Mouse (Mus musculus) neural tube, embryonic 13.5 days (tissue): ENCODE results near the gene Gramd1c. TPM values are rescaled to one million over a fixed set of nuclear protein-coding genes. Genes with fewer than 3 reads are reported as not detected.

Experiments
- ATAC-seq: fragments of 200-750 bp; cut with Nextera tagmentation; 2 replicates; pipeline ENCODE4 v1.8.0; 2017; ENCODE audit warnings: low read depth, mild to moderate bottlenecking, moderate TSS enrichment, moderate library complexity
- H3K27ac ChIP-seq: fragments of 300-500 bp; sonication (generic); replicated peaks from 2 replicates; pipeline ENCODE4 v1.5.1; 2015; ENCODE audit warnings: moderate library complexity, mild to moderate bottlenecking, inconsistent platforms
- H3K27me3 ChIP-seq: fragments of 300-500 bp; sonication (generic); 2 replicates; pipeline ENCODE4 v1.6.1; 2015; ENCODE audit warnings: mild to moderate bottlenecking, inconsistent platforms
- H3K36me3 ChIP-seq: fragments of 300-500 bp; sonication (generic); 2 replicates; pipeline ENCODE4 v1.6.1; 2015; ENCODE audit warnings: mild to moderate bottlenecking, inconsistent platforms
- H3K4me1 ChIP-seq: fragments of 300-500 bp; sonication (generic); replicated peaks from 2 replicates; pipeline ENCODE4 v1.6.1; 2015; ENCODE audit warnings: inconsistent platforms
- H3K4me2 ChIP-seq: fragments of 300-500 bp; sonication (generic); 2 replicates; pipeline ENCODE4 v1.6.1; 2015; ENCODE audit warnings: inconsistent platforms, mild to moderate bottlenecking, moderate library complexity
- H3K4me3 ChIP-seq: fragments of 300-500 bp; sonication (generic); 2 replicates; pipeline ENCODE4 v1.5.1; 2015; ENCODE audit warnings: mild to moderate bottlenecking, inconsistent platforms
- H3K9ac ChIP-seq: fragments of 300-500 bp; sonication (generic); 2 replicates; pipeline ENCODE4 v1.6.1; 2015; ENCODE audit warnings: moderate library complexity, mild to moderate bottlenecking, inconsistent platforms
- H3K9me3 ChIP-seq: fragments of 300-500 bp; sonication (generic); 2 replicates; pipeline ENCODE4 v1.6.1; 2016; ENCODE audit warnings: inconsistent platforms
- WGBS: fragments of 180-500 bp; shearing (Covaris S2); methylation state at CpG from one replicate; pipeline ENCODE4 v1.1.7; 2015; 5-methylcytosine and 5-hydroxymethylcytosine counted together
- polyA plus RNA-seq: library from polyadenylated mRNA; unstranded; fragments of >200 nt; fragmentation: Nextera tagmentation; extraction: Ambion mirVana; gene quantifications from 2 replicates; pipeline ENCODE4 v1.2.1, GENCODE M21; 2015

The Gramd1c gene
- polyA plus RNA-seq, 1 experiment from 2014 or later = 2.8 TPM

DNA sequence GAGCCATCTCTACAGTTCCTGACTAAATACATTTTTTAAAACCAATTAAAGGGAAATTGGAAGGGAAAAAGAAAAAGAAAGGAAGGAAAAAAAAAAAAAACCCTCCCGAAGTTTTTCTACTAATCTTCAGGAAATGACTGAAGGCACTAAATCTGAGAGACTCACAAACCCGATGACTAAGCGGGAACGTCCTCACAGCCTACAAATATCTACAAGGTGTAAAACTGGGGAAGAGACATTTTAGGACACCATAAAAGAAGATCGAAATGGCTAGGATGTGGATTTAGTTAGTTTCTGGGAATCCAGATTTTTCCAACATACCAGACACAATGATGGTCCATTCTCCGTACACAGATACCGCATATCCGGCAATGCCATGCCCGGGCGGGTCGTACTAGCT lies 90.0 kb downstream of the Gramd1c start:
- no peak overlapping the region for H3K4me3 ChIP-seq
- WGBS = 94% methylated on average over 11 of the region's 11 CpGs
- no peaks in the 10 kb centered on the region for H3K4me1 ChIP-seq

DNA sequence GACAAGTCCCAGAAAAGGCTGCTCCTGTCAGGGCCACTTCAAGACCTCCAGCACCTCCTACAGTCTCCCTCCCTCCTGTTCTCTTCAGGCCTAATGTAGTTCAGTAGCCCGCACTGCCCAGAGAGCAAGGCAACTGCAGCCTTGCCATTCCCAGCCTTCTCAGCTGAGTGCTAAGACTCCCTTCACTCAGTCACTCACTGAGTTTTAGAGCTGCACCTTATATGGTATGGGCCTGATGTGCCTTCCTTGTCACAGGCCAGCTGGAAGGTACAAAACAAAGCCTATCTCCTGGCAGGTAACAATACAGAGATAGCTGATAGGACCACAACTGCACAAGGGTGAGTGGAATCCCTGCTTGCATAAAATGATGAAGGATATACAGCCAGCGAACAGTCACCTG lies 90.8 kb downstream of the Gramd1c start:
- no peak overlapping the region for H3K4me2 ChIP-seq
- WGBS = 83% methylated on average over 2 of the region's 2 CpGs
- H3K9me3 ChIP-seq = no peaks in the 10 kb centered on the region
- no peak overlapping the region for H3K4me3 ChIP-seq
- no peak overlapping the region for H3K27ac ChIP-seq
- peaks cover 3% of the 10 kb centered on the region; the same call in 1 of the 2 replicates for H3K27me3 ChIP-seq
- H3K9ac ChIP-seq = no peak overlapping the region
- H3K4me1 ChIP-seq = no peaks in the 10 kb centered on the region
- no peak for ATAC-seq
- H3K36me3 ChIP-seq = peaks cover 7% of the 10 kb centered on the region; the same call in 1 of the 2 replicates

More for the DNA sequence above, 90.0 kb downstream of the Gramd1c start:
- H3K36me3 ChIP-seq = peaks cover 7% of the 10 kb centered on the region; the same call in 1 of the 2 replicates
- no peak overlapping the region for H3K4me2 ChIP-seq
- no peak overlapping the region for H3K9ac ChIP-seq
- H3K27ac ChIP-seq = no peak overlapping the region
- no peak for ATAC-seq
- peaks cover 7% of the 10 kb centered on the region for H3K27me3 ChIP-seq
- no peaks in the 10 kb centered on the region for H3K9me3 ChIP-seq

DNA sequence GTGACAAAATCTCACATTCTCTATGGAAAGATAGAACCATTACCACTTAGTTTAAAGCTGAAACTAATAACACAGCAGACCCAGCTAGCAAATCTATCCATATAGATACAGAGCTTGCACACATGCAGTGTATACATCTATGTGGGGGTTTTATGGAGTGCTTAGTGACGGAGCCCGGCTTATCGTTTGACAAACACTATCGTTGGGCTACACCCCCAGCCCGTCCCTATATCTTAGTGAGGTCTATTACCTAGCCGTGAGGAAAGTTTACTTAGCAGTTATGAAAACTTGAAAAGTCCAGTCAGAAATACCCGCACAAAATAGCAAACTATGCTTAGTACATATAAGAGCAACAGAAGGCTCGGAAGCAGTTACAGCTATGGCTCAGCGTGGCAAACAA lies 91.4 kb downstream of the Gramd1c start:
- Histone ChIP-seq H3K27me3 (no peaks in the 10 kb centered on the region), H3K4me1 (no peaks in the 10 kb centered on the region), H3K36me3 (peaks cover 7% of the 10 kb centered on the region; the same call in 1 of the 2 replicates), H3K9me3 (no peaks in the 10 kb centered on the region), H3K9ac (no peak overlapping the region), H3K4me3 (no peak overlapping the region), H3K4me2 (no peak overlapping the region), H3K27ac (no peak overlapping the region)
- WGBS = 96% methylated on average over 9 of the region's 9 CpGs
- ATAC-seq = no peak

DNA sequence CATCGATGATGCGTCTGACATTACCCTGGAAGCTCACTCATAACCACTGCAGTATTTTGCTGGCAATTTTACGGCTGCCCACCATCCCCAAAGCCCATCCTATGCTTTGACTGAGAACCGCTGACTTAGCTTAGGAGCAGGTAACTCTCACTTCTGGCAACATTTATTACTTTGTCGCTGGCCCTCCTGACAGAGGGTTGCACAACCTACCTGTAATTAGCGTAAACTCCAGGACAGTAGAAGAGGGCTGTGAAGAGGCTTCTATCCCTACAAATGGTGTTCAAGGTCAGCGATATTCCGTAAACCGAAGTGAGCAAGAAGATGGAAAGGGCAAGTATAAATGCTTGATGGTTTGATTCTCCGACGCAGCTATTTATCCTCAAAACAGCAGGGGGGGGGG lies 92.0 kb downstream of the Gramd1c start:
- ATAC-seq = no peak
- H3K4me2 ChIP-seq = no peak overlapping the region

GRCm38 (mm10) chr16:43970426-43970825 lies 92.7 kb downstream of the Gramd1c start:
- ATAC-seq = no peak
- no peak overlapping the region for H3K4me3 ChIP-seq
- WGBS = 85% methylated on average over 3 of the region's 3 CpGs

More for the DNA sequence above, 92.0 kb downstream of the Gramd1c start:
- Histone ChIP-seq H3K27ac (no peak overlapping the region), H3K9ac (no peak overlapping the region), H3K36me3 (peaks cover 7% of the 10 kb centered on the region; the same call in 1 of the 2 replicates), H3K27me3 (no peaks in the 10 kb centered on the region), H3K4me1 (peaks cover 4% of the 10 kb centered on the region), H3K4me3 (no peak overlapping the region), H3K9me3 (no peaks in the 10 kb centered on the region)
- WGBS = 90% methylated on average over 11 of the region's 11 CpGs

DNA sequence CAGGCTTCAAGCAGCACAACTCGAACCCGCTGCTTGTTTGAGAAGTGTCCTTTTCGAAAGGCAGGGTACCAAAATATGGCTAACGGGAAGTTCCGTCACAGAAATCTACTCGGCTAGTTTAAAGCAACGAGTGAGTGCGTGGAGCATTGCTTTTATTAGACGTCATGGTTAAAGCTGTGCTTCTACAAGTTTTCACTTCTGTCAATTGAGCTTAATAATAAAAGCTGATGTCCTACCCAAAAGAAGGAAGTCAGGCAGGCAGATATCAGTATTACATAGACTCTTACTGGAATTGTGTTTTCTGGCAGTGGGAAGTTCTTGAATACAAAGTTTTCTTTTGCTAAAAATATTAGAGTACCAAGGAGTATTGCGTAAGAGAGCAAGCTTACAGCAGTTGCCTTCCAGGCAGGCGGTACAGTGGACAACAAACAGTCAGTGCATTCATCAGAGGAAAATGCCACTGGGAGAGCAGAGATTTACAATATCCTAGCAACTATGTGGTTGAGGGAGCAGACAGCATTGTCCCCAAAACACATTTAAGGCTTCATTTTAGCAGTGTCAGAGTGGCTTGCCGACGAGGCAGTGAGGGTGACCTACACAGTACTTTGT lies 97.3 kb downstream of the Gramd1c start:
- Histone ChIP-seq H3K9ac (no peak overlapping the region), H3K27ac (0 out of 2 replicates have a peak overlapping the region, but pooled peaks have one; percentile 49)
- 72% methylated on average over 13 of the region's 13 CpGs for WGBS

More at GRCm38 (mm10) chr16:43970426-43970825, 92.7 kb downstream of the Gramd1c start:
- H3K27me3 ChIP-seq = no peaks in the 10 kb centered on the region
- no peak overlapping the region for H3K9ac ChIP-seq
- H3K27ac ChIP-seq = no peak overlapping the region
- no peaks in the 10 kb centered on the region for H3K9me3 ChIP-seq
- H3K4me1 ChIP-seq = peaks cover 8% of the 10 kb centered on the region
- no peak overlapping the region for H3K4me2 ChIP-seq
- peaks cover 7% of the 10 kb centered on the region; the same call in 1 of the 2 replicates for H3K36me3 ChIP-seq

DNA sequence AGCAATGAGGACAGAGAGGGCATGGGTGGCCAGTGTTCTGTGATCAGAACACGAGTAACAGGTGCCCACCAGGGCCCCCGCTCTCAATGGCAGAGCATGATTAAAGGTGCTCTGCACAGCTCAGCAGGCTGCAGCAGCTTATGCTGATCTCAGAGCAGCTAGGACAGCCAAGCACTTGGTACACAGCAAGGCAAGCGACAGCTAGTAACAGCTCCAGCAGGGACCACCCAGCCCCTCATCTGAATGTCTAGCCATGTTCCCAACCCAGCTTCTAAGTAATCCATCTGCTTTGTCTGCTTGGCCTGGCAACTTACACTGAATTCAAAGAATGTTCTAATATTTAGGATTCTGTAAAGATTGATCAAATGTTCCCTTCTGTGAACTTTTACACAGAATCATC lies 99.4 kb downstream of the Gramd1c start:
- WGBS = 86% methylated on average over 3 of the region's 3 CpGs
- Histone ChIP-seq H3K9me3 (no peaks in the 10 kb centered on the region), H3K4me1 (peaks cover 8% of the 10 kb centered on the region), H3K9ac (no peak overlapping the region), H3K4me2 (no peak overlapping the region), H3K36me3 (peaks cover 9% of the 10 kb centered on the region; the same call in 1 of the 2 replicates), H3K4me3 (no peak overlapping the region), H3K27me3 (no peaks in the 10 kb centered on the region), H3K27ac (no peak overlapping the region)
- ATAC-seq = no peak

More for the DNA sequence above, 97.3 kb downstream of the Gramd1c start:
- peak; percentile 77 for ATAC-seq
- Histone ChIP-seq H3K4me1 (peaks cover 8% of the 10 kb centered on the region), H3K4me3 (no peak overlapping the region), H3K4me2 (no peak overlapping the region), H3K9me3 (no peaks in the 10 kb centered on the region), H3K36me3 (peaks cover 7% of the 10 kb centered on the region; the same call in 1 of the 2 replicates), H3K27me3 (no peaks in the 10 kb centered on the region)

DNA sequence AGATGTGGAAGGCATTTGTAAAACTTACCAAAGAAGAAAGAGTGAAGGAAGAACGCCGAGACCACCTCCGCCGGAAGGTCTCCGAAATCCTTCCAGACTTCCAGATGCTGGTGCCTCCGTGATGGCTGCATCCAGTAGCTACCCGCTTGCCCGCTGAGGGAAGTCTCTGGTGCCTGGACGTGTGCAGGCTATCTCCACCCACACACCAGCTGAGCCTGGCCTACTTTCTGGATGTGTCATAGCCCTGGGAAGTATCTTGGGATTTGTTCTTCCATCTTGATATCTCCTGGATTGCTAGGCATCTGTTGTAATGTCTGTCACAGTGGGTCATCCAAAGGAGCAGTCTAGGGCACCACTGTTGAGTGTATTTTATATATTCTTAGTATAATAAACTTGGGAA lies 99.9 kb downstream of the Gramd1c start:
- Histone ChIP-seq H3K27ac (no peak overlapping the region), H3K4me3 (no peak overlapping the region), H3K36me3 (0 out of 2 replicates have a peak, but pooled peaks cover 4% of the 10 kb centered on the region), H3K9ac (no peak overlapping the region), H3K9me3 (no peaks in the 10 kb centered on the region), H3K27me3 (no peaks in the 10 kb centered on the region), H3K4me2 (no peak overlapping the region), H3K4me1 (peaks cover 8% of the 10 kb centered on the region)
- WGBS = 91% methylated on average over 9 of the region's 9 CpGs
- ATAC-seq = no peak

GRCm38 (mm10) chr16:43958038-43958437 lies 105.1 kb downstream of the Gramd1c start:
- WGBS = 86% methylated on average over 4 of the region's 4 CpGs
- Histone ChIP-seq H3K36me3 (0 out of 2 replicates have a peak, but pooled peaks cover 10% of the 10 kb centered on the region), H3K27ac (no peak overlapping the region), H3K4me3 (no peak overlapping the region), H3K9ac (no peak overlapping the region), H3K9me3 (no peaks in the 10 kb centered on the region), H3K4me2 (no peak overlapping the region), H3K27me3 (no peaks in the 10 kb centered on the region), H3K4me1 (no peaks in the 10 kb centered on the region)
- no peak for ATAC-seq

DNA sequence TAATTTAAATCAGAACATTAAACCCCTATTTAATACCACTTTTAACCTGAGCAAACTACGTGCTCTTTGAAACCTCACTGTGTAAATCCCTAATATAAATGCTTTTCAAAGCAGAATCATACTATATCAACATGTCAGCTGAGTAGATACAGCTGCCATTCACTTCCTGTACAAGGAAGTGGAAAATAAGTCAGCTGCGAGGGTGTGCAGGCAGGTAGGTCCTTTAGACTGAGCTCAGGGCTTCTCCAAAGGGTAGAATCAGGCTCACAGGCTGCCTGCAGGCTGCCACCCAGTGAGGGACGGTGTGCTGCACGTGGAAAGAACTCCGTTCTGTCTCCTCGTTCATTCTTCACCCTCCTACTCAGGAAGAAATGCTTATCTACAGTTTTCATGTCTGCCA lies 108.2 kb downstream of the Gramd1c start:
- WGBS = 82% methylated on average over 6 of the region's 6 CpGs
- H3K4me1 ChIP-seq = no peaks in the 10 kb centered on the region
- H3K4me3 ChIP-seq = no peak overlapping the region
- 0 out of 2 replicates have a peak, but pooled peaks cover 12% of the 10 kb centered on the region for H3K36me3 ChIP-seq
- no peak overlapping the region for H3K4me2 ChIP-seq
- H3K9ac ChIP-seq = no peak overlapping the region
- H3K27me3 ChIP-seq = no peaks in the 10 kb centered on the region
- no peak overlapping the region for H3K27ac ChIP-seq
- no peak for ATAC-seq
- no peaks in the 10 kb centered on the region for H3K9me3 ChIP-seq

DNA sequence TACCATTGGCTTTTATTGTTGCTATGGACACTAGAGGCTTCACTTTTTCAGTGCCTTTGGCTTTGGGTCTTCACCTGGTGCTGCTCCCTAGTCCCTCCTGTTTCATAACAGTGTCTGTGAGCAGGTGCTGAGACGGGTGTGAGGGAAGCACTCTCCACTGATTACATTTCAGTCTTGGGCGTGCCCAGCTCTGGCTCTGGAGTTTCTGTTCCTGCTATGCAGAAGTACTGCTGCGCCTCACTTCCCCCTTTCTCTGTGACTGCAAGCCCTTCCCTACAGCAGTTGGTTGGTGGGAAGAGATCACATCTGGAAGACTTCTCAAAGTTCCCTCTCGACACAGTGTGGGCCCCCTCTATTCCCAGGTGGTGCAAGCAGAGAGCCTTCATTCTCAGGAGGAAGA lies 111.6 kb downstream of the Gramd1c start:
- H3K27me3 ChIP-seq = no peaks in the 10 kb centered on the region
- H3K9ac ChIP-seq = no peak overlapping the region
- no peak overlapping the region for H3K4me2 ChIP-seq
- no peaks in the 10 kb centered on the region for H3K9me3 ChIP-seq
- no peak for ATAC-seq
- 0 out of 2 replicates have a peak, but pooled peaks cover 8% of the 10 kb centered on the region for H3K36me3 ChIP-seq
- no peaks in the 10 kb centered on the region for H3K4me1 ChIP-seq
- 85% methylated on average over 4 of the region's 4 CpGs for WGBS
- no peak overlapping the region for H3K4me3 ChIP-seq
- no peak overlapping the region for H3K27ac ChIP-seq

GRCm38 (mm10) chr16:43945869-43946268 lies 117.3 kb downstream of the Gramd1c start:
- Histone ChIP-seq H3K9ac (no peak overlapping the region), H3K27ac (no peak overlapping the region), H3K4me1 (no peaks in the 10 kb centered on the region), H3K4me2 (no peak overlapping the region), H3K36me3 (no peaks in the 10 kb centered on the region), H3K27me3 (no peaks in the 10 kb centered on the region), H3K4me3 (no peak overlapping the region), H3K9me3 (no peaks in the 10 kb centered on the region)
- WGBS = 77% methylated on average over 3 of the region's 3 CpGs
- no peak for ATAC-seq

GRCm38 (mm10) chr16:43945351-43945750 lies 117.8 kb downstream of the Gramd1c start:
- ATAC-seq = no peak
- no peaks in the 10 kb centered on the region for H3K36me3 ChIP-seq
- no peak overlapping the region for H3K4me2 ChIP-seq
- H3K27ac ChIP-seq = no peak overlapping the region
- H3K4me3 ChIP-seq = no peak overlapping the region
- WGBS = 89% methylated on average over 3 of the region's 3 CpGs
- H3K9ac ChIP-seq = no peak overlapping the region
- no peaks in the 10 kb centered on the region for H3K27me3 ChIP-seq
- no peaks in the 10 kb centered on the region for H3K4me1 ChIP-seq
- no peaks in the 10 kb centered on the region for H3K9me3 ChIP-seq
